Mouse (Mus musculus) v-Abl transformed pro-B cells (cell line): ENCODE data around the gene Ss18l2.

Experiments
- in situ Hi-C, 2 experiments: fragments of 400-800 bp; cut with MboI; formaldehyde crosslinking; loops; one replicate each; pipeline ENCODE4 v1.15.1; 2025; ENCODE audit not compliant: unreplicated experiment in 2 of 2

The Ss18l2 gene

DNA sequence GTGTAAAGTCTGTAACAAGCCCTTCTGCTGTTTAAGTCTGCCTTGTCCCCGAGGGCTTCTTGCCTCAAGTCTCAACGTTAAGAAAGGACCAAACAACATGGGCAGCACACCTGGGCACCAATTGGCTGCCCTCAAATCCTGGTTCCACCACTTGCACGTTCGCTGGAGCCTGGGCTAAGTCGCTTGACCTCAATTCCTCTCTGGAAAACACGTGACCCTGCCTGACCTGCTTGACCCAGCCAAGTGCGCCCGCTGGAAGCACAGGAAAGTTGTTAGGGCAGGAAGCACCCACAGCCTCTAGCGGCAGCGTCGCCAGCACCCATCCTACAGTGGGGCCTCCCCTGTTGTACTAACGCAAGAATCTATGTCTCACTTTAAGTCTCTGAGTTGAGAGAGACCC lies 15.4 kb upstream of the Ss18l2 start:
- in situ Hi-C loops, result loop anchor here in 1 of 2 experiments (5.0 to 10.0 kb wide), 2 partner anchors 183 to 290 kb away; no protein-coding TSS in a partner anchor

- in situ Hi-C loops, result loop anchor here in 1 of 2 experiments (5.0 to 10.0 kb wide), 2 partner anchors 181 to 288 kb away; no protein-coding TSS in a partner anchor
Observed at GRCm38 (mm10) chr9:121696626-121697025, 13.5 kb upstream of the Ss18l2 start.

GRCm38 (mm10) chr9:121697150-121698049 lies 12.7 kb upstream of the Ss18l2 start:
- in situ Hi-C loops, result loop anchor here in 1 of 2 experiments (5.0 to 10.0 kb wide), 2 partner anchors 180 to 287 kb away; no protein-coding TSS in a partner anchor

DNA sequence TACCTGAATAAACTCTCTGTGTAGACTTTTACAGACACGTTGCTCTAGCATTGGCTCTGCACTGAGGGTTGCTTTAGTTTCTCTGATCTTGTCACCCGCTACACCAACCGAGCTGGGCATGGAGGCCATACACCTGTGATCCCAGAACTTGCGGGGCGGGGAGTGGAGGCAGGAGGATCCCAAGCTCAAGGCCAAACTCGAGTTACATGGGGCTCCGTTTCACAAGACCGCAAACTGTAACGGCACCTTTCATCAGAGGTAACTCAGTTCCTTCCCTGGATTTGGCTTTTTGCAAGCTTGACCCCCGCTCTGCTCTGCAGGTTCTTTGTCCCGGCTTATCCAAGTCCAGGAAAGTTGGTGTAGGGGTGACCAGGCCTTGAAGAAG lies 5.9 kb upstream of the Ss18l2 start:
- in situ Hi-C loops, result loop anchor here in 1 of 2 experiments (25.0 kb wide), 4 partner anchors 283 to 1783 kb away; partner anchors contain the start of genes 1110059G10Rik, Kif15, Limd1 and Pomgnt2

- in situ Hi-C loops, result loop anchor here in 1 of 2 experiments (5.0 to 25.0 kb wide), 5 partner anchors 33 to 1782 kb away; partner anchors contain the start of genes 1110059G10Rik, Kif15, Limd1 and Pomgnt2
Observed at GRCm38 (mm10) chr9:121704646-121705625, 5.2 kb upstream of the Ss18l2 start, which contains the start of gene Sec22c. TSS of gene Sec22c (minus strand) at chr9:121705490.

DNA sequence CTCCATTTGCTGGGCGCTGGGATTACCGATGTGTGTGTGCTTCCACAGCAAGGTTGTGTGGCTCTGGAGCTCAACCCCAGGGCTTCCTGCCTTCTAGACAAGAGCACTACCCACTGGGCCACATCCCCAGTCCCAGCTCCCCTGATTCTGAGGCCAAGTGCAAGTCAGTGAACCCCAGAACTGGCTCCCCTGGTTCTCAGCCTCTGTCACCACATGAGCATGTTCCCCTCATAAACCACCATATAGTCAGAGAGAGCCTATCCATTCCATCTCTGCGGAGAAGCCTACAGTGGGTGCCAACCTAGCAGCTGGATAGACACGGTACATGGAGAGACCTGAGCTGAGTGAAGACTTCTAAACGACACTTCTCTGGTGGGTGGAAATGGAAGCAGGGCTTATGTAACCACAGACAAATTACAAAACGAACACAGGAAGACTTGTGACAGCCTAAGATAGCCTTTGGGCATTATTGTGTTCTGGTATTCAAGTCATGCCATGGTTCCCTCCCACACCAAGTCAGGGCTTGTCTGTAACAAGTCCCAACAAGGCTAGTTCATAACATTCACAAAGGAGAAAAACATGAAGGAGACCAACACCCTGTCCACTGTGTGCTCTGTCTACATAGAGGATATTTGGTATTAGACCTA lies 4.0 kb upstream of the Ss18l2 start:
- in situ Hi-C loops, result loop anchor here in 1 of 2 experiments (5.0 to 25.0 kb wide), 5 partner anchors 34 to 1781 kb away; partner anchors contain the start of genes 1110059G10Rik, Kif15, Limd1 and Pomgnt2

- in situ Hi-C loops, result loop anchor here in 1 of 2 experiments (5.0 to 25.0 kb wide), 5 partner anchors 36 to 1780 kb away; partner anchors contain the start of genes 1110059G10Rik, Kif15, Limd1 and Pomgnt2
Observed at GRCm38 (mm10) chr9:121707801-121708200, 2.3 kb upstream of the Ss18l2 start.

DNA sequence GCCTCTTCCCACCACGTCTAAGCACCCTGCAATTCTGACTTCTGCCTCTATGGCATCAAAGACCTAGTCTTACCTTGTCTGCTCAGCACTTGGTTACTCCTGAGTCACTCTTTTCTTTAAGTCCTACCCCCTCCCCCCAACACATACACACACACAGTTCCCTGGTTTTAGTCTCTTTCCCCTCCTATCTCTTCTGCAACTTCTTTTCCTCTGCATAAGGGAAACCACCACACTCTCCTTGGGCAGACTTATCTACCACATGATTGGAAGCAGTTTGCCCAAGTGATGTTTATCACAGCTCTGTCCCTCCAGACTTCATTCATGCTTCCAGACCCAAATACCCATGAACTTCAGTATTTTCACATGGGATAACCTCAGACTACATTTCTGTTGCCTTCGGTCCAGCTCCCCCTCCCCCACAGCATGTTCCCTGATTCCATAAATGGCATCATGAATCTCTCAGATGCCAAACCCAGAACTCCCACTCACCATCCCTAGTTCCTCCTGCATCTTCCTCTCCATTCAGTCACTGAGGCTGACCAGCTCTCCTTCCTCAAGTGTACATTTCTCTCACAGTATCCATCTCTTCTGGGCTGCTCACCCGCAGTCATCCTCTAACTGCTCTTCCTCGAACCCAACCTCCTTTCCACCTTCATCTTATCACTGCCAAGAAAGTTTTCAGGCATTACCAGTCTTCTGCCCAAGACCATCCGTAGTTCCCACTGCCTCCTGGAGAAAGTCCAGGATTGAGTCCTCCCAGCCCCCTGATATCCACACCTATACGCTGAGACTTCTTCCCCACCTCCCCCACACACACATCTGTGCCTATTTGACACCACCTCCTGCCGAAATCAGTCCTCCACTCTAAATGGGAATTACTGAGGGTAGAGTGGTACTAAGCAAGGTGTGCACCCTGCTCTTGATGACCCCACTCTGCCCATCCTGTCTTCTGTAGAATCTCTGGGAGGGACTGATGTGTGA lies 1.3 kb upstream of the Ss18l2 start:
- in situ Hi-C loops, result loop anchor here in 1 of 2 experiments (5.0 to 25.0 kb wide), 5 partner anchors 36 to 1779 kb away; partner anchors contain the start of genes 1110059G10Rik, Kif15, Limd1 and Pomgnt2

- in situ Hi-C loops, result loop anchor here in 1 of 2 experiments (25.0 kb wide), 4 partner anchors 277 to 1777 kb away; partner anchors contain the start of genes 1110059G10Rik, Kif15, Limd1 and Pomgnt2
Observed at GRCm38 (mm10) chr9:121710584-121710975, 451 bp downstream of the Ss18l2 start.

DNA sequence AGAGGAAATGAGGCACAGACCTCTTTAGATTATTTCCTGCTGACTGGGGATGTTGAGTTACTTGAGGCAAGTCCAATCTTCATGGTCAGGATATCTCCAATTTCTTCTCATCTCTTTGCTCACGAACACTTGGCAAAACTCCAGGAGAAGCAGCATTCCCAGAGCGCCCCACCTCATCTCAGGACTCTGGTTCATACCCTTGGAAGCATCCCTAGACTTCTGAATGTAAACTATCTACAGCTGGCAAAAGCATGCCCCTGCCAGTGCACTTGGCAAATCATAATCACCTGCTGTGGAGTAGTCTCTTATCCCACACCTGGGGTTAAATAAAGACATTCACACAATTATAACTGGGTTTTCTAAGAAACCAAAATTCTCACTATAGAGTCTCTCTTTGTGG lies 6.9 kb downstream of the Ss18l2 start:
- in situ Hi-C loops, result loop anchor here in 1 of 2 experiments (25.0 kb wide), 4 partner anchors 270 to 1770 kb away; partner anchors contain the start of genes 1110059G10Rik, Kif15, Limd1 and Pomgnt2

DNA sequence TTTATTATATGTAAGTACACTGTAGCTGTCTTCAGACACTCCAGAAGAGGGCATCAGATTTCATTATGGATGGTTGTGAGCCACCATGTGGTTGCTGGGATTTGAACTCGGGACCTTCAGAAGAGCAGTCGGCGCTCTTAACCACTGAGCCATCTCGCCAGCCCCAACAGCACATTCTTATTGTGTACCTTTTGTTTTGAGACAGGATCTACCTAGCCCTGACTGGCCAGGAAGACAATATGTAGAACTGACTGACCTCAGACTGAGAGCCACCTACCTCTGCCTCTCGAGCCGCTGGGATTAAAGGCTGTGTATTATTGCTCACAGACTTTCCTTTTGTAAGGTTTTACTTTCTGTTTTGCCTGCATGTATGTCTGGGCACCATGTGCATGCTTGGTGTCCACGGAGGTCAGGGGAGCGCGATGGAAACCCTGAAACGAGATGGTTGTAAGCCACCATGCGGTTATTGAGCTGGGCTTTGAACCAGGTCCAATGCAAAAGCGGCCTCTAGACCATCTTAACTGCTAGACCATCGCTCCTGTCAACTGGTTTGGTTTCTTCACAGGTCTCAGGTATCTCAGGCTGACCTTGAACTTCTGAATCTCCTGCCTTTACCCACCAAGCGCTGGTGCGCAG lies 8.1 kb downstream of the Ss18l2 start:
- in situ Hi-C loops, result loop anchor here in 1 of 2 experiments (25.0 kb wide), 4 partner anchors 269 to 1769 kb away; partner anchors contain the start of genes 1110059G10Rik, Kif15, Limd1 and Pomgnt2

- in situ Hi-C loops, result loop anchor here in 1 of 2 experiments (25.0 kb wide), 4 partner anchors 268 to 1768 kb away; partner anchors contain the start of genes 1110059G10Rik, Kif15, Limd1 and Pomgnt2
Observed at GRCm38 (mm10) chr9:121718792-121719318, 8.7 kb downstream of the Ss18l2 start, which contains the start of gene Nktr. TSS of gene Nktr (plus strand) at chr9:121719169.

DNA sequence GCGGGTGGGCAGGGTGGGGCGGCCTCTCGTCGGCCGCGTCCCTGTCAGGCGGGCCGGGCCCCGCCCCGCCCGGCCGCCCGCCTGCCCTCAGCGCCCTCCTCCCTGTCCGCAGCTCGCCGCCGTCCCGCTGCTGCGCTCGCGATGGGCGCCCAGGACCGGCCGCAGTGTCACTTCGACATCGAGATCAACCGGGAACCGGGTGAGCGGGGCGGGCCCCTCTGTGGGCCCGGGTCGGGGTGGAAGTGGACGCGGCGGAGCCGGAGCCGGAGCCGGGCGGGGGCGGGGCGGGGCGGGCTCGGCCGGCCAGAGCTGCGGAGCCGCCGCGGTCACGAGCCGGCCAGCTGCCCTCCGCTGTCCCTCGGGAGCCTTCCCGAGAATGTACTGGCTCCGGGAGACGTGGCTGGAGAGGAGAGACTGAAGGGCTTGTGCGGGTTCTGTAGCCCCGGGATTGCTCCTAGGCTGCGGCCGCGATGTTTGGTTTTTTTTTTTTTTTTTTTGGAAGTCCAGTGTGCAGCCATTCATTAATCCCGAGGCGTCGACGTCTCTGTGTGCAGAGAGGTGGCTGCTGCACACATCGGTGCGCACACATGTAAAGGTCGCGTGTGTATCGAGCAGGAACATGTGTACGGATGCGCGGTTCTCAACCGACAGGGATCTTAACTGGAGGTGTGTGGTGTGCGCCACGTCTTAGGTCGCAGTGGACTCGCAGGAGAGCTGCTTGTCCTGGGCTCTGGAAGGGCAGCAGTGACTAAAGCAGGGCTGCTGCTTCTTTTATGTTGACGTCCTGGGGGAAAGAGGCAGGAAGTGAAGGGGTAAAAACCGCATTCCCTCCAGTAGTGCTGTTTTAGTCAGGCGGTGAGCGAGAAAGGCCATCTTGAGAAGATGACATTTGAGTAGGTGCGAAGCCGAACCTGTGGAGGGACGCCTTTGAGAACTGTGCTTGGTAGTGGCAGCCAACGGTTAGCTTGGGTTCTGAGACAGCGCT lies 9.5 kb downstream of the Ss18l2 start:
- in situ Hi-C loops, result loop anchor here in 1 of 2 experiments (25.0 kb wide), 4 partner anchors 268 to 1768 kb away; partner anchors contain the start of genes 1110059G10Rik, Kif15, Limd1 and Pomgnt2

GRCm38 (mm10) chr9:121740490-121740889 lies 30.4 kb downstream of the Ss18l2 start:
- in situ Hi-C loops, result no loop called here

GRCm38 (mm10) chr9:121741168-121741567 lies 31.0 kb downstream of the Ss18l2 start:
- in situ Hi-C loops, result no loop called here

DNA sequence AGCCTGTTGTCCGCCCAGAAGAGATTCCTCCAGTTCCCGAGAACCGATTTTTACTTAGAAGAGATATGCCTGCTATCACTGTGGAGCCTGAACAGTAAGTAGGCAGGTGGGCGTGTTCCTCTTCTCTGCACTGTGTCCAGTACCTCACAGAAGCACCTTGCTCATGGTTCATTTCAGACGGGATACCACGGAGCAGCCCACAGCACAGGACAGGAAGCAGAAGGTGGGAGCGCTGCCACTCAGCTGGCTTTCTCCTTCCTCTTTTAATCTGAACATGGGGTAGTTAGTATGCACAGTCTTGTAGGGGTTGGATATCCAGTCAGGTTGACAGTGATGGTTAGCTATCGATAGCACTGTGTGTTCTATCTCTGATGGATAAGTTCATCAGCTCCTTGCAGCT lies 33.9 kb downstream of the Ss18l2 start:
- in situ Hi-C loops, result no loop called here
